Mouse (Mus musculus) heart, adult 2 months (tissue): ENCODE measurements around the gene Sebox. TPM values are rescaled to one million over a fixed set of nuclear protein-coding genes. Genes with fewer than 3 reads are reported as not detected.
"Not testable (repeated sequence)": the region's sequence is repeated elsewhere in the genome, so short reads cannot be mapped to it uniquely, and the experiment has no call there.

Source experiments
- DNase-seq, 2 experiments: peaks; one replicate each; pipeline ENCODE4 v3.0.0; 2021
- H3K27ac ChIP-seq: fragments of 200-600 bp; 2 replicates; pipeline ENCODE4 v1.8.1; 2022
- H3K27me3 ChIP-seq: fragments of 200-500 bp; 2 replicates; pipeline ENCODE4 v1.6.1; 2012; ENCODE audit warnings: mild to moderate bottlenecking, low read length, inconsistent platforms, mixed read lengths; ENCODE audit not compliant: control insufficient read depth, insufficient read depth
- H3K36me3 ChIP-seq: fragments of 200-500 bp; 2 replicates; pipeline ENCODE4 v1.6.1; 2012; ENCODE audit warnings: low read length, inconsistent platforms; ENCODE audit not compliant: control insufficient read depth, insufficient read depth
- H3K4me1 ChIP-seq: fragments of 200-500 bp; 2 replicates; pipeline ENCODE4 v1.6.1; 2011; ENCODE audit warnings: low read length; ENCODE audit not compliant: control insufficient read depth, insufficient read depth
- H3K4me3 ChIP-seq: fragments of 200-600 bp; 2 replicates; pipeline ENCODE4 v1.8.1; 2022
- H3K79me2 ChIP-seq: fragments of 200-500 bp; replicated peaks from 2 replicates; pipeline ENCODE4 v1.6.1; 2012; ENCODE audit warnings: mild to moderate bottlenecking, inconsistent platforms, low read length, moderate library complexity, mixed read lengths; ENCODE audit not compliant: control insufficient read depth, insufficient read depth
- H3K9ac ChIP-seq: fragments of 200-500 bp; 2 replicates; pipeline ENCODE4 v1.6.1; 2012; ENCODE audit warnings: low read depth, mild to moderate bottlenecking, control low read depth, inconsistent platforms, low read length, mixed read lengths
- CTCF ChIP-seq: fragments of 200-600 bp; IDR thresholded peaks from 2 replicates; pipeline ENCODE4 v1.8.1; 2022; ENCODE audit warnings: antibody characterized with exemption, mild to moderate bottlenecking, moderate library complexity
- EP300 ChIP-seq: fragments of 200-500 bp; IDR thresholded peaks from 2 replicates; pipeline ENCODE4 v1.6.1; 2011; ENCODE audit warnings: low read depth, low read length, control low read depth; ENCODE audit not compliant: insufficient read depth
- POLR2A ChIP-seq: fragments of 200-500 bp; IDR thresholded peaks from 2 replicates; pipeline ENCODE4 v1.6.1; 2011; ENCODE audit warnings: mild to moderate bottlenecking, low read depth, low read length, control low read depth; ENCODE audit not compliant: insufficient read depth
- WGBS: fragments of 180-500 bp; shearing (Covaris S2); methylation state at CpG from one replicate; pipeline ENCODE4 v1.1.7; 2018; 5-methylcytosine and 5-hydroxymethylcytosine counted together
- intact Hi-C: fragments of 180-260 bp; cut with DNase I; formaldehyde crosslinking; loops from one replicate; pipeline ENCODE4 v1.15.1; 2025
- polyA plus RNA-seq: library from polyadenylated mRNA; depleted of rRNA; stranded (reverse); fragments of >200 nt; gene quantifications from 2 replicates; pipeline ENCODE4 v1.2.3, GENCODE M21; 2012
- total RNA-seq, 2 experiments: library from RNA; stranded (reverse); gene quantifications; 2 replicates each; pipeline ENCODE4 v1.2.3; 2021

Sebox gene
- total and polyA plus RNA-seq, 3 experiments: not detected

DNA sequence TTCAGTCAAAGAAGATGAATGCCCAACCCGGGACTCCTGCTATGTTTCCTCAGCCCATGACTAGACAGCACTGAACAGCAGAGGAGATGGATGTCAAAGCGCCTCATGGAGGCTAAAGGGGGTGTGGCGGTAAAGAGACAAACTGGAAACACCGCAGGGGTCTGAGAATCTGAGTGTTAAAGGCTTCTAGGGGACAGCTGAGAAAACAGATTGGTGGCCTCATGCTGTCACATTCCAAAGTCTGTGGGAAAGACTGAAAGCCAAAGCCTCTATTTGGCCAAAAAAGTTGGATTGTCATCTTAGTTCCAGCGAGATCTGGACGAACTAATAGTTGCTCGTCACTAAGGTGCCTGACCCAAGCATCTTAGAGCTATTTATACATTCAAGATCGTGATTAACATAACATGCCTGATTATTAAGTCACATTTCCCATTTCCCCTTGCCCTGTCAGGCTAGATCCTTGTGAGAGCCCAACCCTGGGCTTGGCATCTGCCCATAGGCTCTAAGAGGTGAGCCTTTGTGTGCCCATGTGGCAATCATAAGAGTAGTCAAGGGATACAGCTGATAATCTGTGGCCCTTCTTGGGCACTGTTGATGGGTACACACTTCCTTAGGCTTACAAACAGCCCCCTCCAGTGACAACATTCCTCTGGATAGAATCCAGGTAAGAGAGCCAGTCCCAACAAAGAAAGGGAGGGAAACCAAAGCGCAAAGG is 20.2 kb downstream of the Sebox start:
- intact Hi-C loops: loop anchor here (2.0 kb wide), 1 partner anchor 27 kb away; the partner anchor contains the start of gene Tmem97
- Histone ChIP-seq H3K4me3 (no peak overlapping the region), H3K36me3 (peaks cover 21% of the 10 kb centered on the region), H3K9ac (no peak overlapping the region), H3K4me1 (peaks cover 5% of the 10 kb centered on the region), H3K27me3 (no peaks in the 10 kb centered on the region), H3K27ac (peak overlapping the region; percentile 31), H3K79me2 (no peaks in the 10 kb centered on the region)
- TF ChIP-seq POLR2A (no peak), EP300 (no peak), CTCF (no peak)
- WGBS: 45% methylated on average over 9 of the region's 9 CpGs
- no peak for DNase-seq

DNA sequence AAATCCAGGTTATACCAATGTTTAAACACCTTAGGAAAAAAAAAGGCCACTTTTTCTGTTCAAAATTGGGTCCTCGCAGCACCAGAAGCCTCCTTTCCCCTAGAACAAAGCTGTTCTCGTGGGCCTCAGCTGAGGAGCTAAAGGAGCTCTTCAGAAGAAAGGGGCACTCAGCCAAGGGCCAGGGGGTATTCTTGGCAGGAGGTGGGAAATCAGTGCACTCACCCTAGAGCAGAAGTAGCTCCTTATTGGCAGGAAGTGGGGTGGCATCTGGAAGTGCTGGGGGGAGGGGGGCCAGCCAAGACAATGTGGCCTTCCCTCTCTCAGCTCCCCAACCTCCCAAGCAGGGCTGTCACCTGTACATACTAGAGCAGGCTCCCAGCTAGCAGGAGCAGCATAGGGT is 21.6 kb downstream of the Sebox start:
- Histone ChIP-seq H3K4me1 (peaks cover 6% of the 10 kb centered on the region), H3K9ac (no peak overlapping the region), H3K4me3 (no peak overlapping the region), H3K36me3 (peaks cover 21% of the 10 kb centered on the region), H3K79me2 (peaks cover under 1% of the 10 kb centered on the region; the same call in 1 of the 2 replicates), H3K27me3 (no peaks in the 10 kb centered on the region), H3K27ac (no peak overlapping the region)
- TF ChIP-seq EP300 (no peak), POLR2A (no peak), CTCF (no peak)
- intact Hi-C loops: no loop called here
- DNase-seq: no peak
- WGBS: 67% methylated on average over 2 of the region's 2 CpGs

DNA sequence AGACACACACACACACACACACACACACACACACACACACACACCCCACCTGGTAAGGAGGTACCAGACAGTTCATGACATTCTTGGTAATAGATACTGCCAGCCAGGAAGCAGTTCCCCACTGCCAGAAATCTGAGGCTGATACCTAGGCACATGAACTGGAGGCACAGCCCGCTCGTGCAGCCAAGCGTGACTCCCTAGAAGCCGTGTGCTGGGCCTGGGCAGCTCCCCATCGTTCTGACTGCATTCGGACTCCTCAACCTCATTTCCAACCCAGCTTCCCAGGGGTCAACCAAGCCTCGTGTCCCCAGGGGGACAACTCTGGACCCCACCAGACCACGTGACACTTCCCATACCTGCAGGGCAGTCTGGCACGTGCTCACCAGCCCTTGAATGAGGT is 25.5 kb downstream of the Sebox start:
- H3K4me3 ChIP-seq: no peak overlapping the region
- H3K27me3 ChIP-seq: no peaks in the 10 kb centered on the region
- intact Hi-C loops: no loop called here
- peaks cover 12% of the 10 kb centered on the region for H3K36me3 ChIP-seq
- H3K4me1 ChIP-seq: peaks cover 7% of the 10 kb centered on the region
- peaks cover 6% of the 10 kb centered on the region; the same call in 1 of the 2 replicates for H3K79me2 ChIP-seq
- TF ChIP-seq CTCF (no peak), EP300 (no peak), POLR2A (no peak)
- H3K9ac ChIP-seq: no peak overlapping the region
- WGBS: 90% methylated on average over 9 of the region's 9 CpGs
- DNase-seq: no peak
- no peak overlapping the region for H3K27ac ChIP-seq

DNA sequence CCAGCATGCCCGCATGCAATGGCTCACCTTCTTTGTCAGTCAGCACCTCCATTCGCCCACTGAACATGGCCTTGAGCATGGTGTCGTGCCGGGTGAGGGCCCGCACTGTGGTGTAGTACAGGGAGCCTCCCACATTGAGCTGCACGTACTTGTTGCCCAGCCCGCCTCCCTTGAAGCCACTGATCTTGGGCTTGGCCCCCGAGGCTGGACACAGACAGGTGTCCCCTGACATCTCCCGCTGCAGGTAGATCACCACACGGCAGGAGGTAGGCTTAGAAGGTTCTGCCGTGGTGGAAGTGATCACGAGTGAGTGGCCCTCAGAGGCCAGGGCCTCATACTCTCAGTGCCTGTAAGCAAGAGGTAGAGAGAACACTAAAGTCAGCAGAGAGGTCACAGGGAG is 26.8 kb downstream of the Sebox start:
- Histone ChIP-seq H3K4me3 (peak overlapping the region; percentile 26; the same call in 1 of the 2 replicates), H3K27me3 (no peaks in the 10 kb centered on the region), H3K27ac (peak overlapping the region; percentile 83), H3K79me2 (peaks cover 8% of the 10 kb centered on the region; the same call in 1 of the 2 replicates), H3K9ac (peak overlapping the region; percentile 3; the same call in 1 of the 2 replicates), H3K36me3 (peaks cover 9% of the 10 kb centered on the region), H3K4me1 (peaks cover 11% of the 10 kb centered on the region)
- intact Hi-C loops: no loop called here
- DNase-seq: no peak
- 83% methylated on average over 12 of the region's 12 CpGs for WGBS
- TF ChIP-seq POLR2A (no peak), EP300 (no peak), CTCF (no peak)

DNA sequence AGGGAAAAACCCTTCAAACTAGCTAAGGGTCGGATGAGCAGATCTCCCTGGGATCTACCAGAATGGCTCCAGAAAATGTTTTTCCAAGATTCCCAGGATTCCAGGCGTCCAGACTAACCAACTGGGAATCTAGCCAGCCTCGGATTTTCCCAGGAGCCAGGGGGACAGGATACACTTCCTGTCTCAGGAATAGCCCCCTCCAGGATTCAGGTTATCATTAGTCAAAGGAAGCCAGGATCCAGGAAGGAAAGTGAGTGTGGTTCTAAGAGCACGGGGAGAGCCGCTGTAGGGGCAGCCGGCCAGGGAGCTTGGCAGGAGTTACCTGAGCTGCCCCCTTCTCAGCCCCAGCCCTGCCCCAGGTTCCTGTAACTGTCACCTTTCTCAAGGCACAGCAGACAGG is 27.8 kb downstream of the Sebox start:
- peak overlapping the region; percentile 83 for H3K27ac ChIP-seq
- H3K36me3 ChIP-seq: peaks cover 9% of the 10 kb centered on the region

DNA sequence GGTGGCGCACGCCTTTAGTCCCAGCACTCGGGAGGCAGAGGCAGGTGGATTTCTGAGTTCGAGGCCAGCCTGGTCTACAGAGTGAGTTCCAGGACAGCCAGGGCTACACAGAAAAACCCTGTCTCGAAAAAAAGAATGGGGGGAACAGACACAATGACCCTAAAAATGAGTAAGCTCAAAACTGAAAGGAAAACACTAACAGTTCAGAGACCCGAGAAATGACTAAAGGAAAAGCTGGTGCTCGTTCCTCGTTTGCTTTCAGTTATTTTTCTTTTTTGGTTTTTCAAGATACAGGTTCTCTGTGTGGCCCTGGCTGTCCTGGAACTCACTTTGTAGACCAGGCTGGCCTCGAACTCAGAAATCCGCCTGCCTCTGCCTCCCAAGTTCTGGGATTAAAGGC is 28.3 kb downstream of the Sebox start:
- H3K79me2 ChIP-seq, intact Hi-C loops, H3K4me3 ChIP-seq, H3K36me3 ChIP-seq, H3K9ac ChIP-seq, DNase-seq, H3K27me3 ChIP-seq: not testable (repeated sequence)
- WGBS: 60% methylated on average over 10 of the region's 10 CpGs
- Histone ChIP-seq H3K4me1 (peaks cover 13% of the 10 kb centered on the region), H3K27ac (peak overlapping the region; percentile 83)

More for the DNA sequence above, 27.8 kb downstream of the Sebox start:
- intact Hi-C loops: no loop called here
- whole genome bisulfite sequencing: 30% methylated on average over 6 of the region's 6 CpGs
- H3K9ac ChIP-seq: no peak overlapping the region; the same call in 1 of the 2 replicates
- H3K79me2 ChIP-seq: peaks cover 8% of the 10 kb centered on the region; the same call in 1 of the 2 replicates
- peaks cover 13% of the 10 kb centered on the region for H3K4me1 ChIP-seq
- TF ChIP-seq EP300: peak; percentile 78
- no peak for TF ChIP-seq POLR2A
- peak overlapping the region; percentile 26 for H3K4me3 ChIP-seq
- peak; percentile 66 to 77 for DNase-seq
- no peaks in the 10 kb centered on the region for H3K27me3 ChIP-seq
